Mouse (Mus musculus): ENCODE measurements around the gene Gng3.

DNA sequence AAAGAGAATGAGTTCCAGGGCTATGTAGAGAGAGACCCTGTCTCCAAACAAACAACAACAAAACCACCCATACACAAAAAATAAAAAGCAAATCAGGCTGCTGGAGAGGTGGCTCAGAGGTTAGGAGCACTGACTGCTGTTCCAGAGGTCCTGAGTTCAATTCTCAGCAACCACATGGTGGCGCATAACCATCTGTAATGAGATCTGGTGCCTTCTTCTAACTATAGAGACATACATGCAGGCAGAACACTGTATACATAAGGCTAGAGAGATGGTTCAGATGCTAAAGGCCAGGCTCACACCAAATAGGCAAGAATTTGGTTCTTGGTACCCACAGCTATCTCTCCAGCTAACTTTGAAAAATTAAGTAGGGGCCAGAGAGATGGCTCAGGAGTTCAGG, 20.0 kb upstream of the Gng3 start:
- peak; percentile 70 for TF ChIP-seq CTCF (IDR thresholded peaks at IDR 0.05; ENCODE audit: low read depth)
- TF ChIP-seq EP300 (optimal IDR thresholded peaks at IDR 0.05) = no peak

Data from stomach, postnatal 0 days (tissue).